Comparison of ENCODE assay signal across 33 mouse cellular contexts in genomic region chr19:46822491-46822890, GRCm38 (mm10).
"Had no signal": no experiment of that assay in that cellular context is flagged by ENCODE, and none has a peak within 500 bp of the region (broad histone marks: within the 10 kb centered on the region; RNA-seq: fewer than 3 reads in every experiment).

No protein-coding gene starts in this region.

- DNase-seq: left cerebral cortex, postnatal 4 days; liver; liver, embryonic 13.5 days; liver, postnatal 0 days; lung, adult 18-20 months; lung, adult 2 months; lung, embryonic 14.5 days; lung, postnatal 10 days; lung, postnatal 14 days; lung, postnatal 36 days; lung, postnatal 4 days; midbrain, embryonic 14.5 days had no signal

- ATAC-seq: liver, embryonic 12.5 days; liver, postnatal 0 days; lung, postnatal 0 days; midbrain, embryonic 13.5 days; midbrain, embryonic 15.5 days; midbrain, embryonic 16.5 days had no signal

- H3K9me3 ChIP-seq: limb, embryonic 10.5 days; limb, embryonic 12.5 days; limb, embryonic 13.5 days; limb, embryonic 15.5 days; liver, embryonic 12.5 days; liver, embryonic 13.5 days; liver, embryonic 15.5 days; lung, embryonic 15.5 days; midbrain, embryonic 10.5 days; midbrain, embryonic 12.5 days; midbrain, embryonic 13.5 days; midbrain, embryonic 15.5 days; neural tube, embryonic 12.5 days; neural tube, embryonic 13.5 days had no signal

- H3K27ac ChIP-seq: limb, embryonic 10.5 days; limb, embryonic 12.5 days; limb, embryonic 13.5 days; limb, embryonic 15.5 days; liver, embryonic 12.5 days; liver, embryonic 13.5 days; liver, embryonic 14.5 days; liver, embryonic 15.5 days; lung, embryonic 15.5 days; macrophage; midbrain, embryonic 10.5 days; midbrain, embryonic 12.5 days; midbrain, embryonic 13.5 days; midbrain, embryonic 15.5 days; neural tube, embryonic 12.5 days; neural tube, embryonic 13.5 days had no signal

- H3K4me1 ChIP-seq: limb, embryonic 10.5 days; lung, embryonic 15.5 days; neural tube, embryonic 13.5 days had no signal

- H3K36me3 ChIP-seq: limb, embryonic 10.5 days; limb, embryonic 12.5 days; limb, embryonic 13.5 days; limb, embryonic 15.5 days; liver, embryonic 12.5 days; liver, embryonic 13.5 days; liver, embryonic 15.5 days; lung, embryonic 15.5 days; midbrain, embryonic 10.5 days; midbrain, embryonic 12.5 days; midbrain, embryonic 13.5 days; midbrain, embryonic 15.5 days; neural tube, embryonic 12.5 days; neural tube, embryonic 13.5 days had no signal

- H3K9ac ChIP-seq: limb, embryonic 12.5 days; limb, embryonic 13.5 days; limb, embryonic 15.5 days; liver, embryonic 12.5 days; liver, embryonic 13.5 days; liver, embryonic 14.5 days; liver, embryonic 15.5 days; liver, postnatal 0 days; lung, embryonic 14.5 days; lung, embryonic 15.5 days; midbrain, embryonic 12.5 days; midbrain, embryonic 13.5 days; midbrain, embryonic 15.5 days; neural tube, embryonic 12.5 days; neural tube, embryonic 13.5 days had no signal

- H3K4me2 ChIP-seq: limb, embryonic 12.5 days; limb, embryonic 13.5 days; limb, embryonic 15.5 days; liver, embryonic 11.5 days; liver, embryonic 12.5 days; liver, embryonic 13.5 days; liver, embryonic 15.5 days; lung, embryonic 14.5 days; lung, embryonic 15.5 days; midbrain, embryonic 11.5 days; midbrain, embryonic 12.5 days; midbrain, embryonic 13.5 days; midbrain, embryonic 15.5 days; neural tube, embryonic 12.5 days; neural tube, embryonic 13.5 days had no signal

- H3K27me3 ChIP-seq: limb, embryonic 12.5 days; limb, embryonic 13.5 days; limb, embryonic 15.5 days; liver, embryonic 13.5 days; liver, embryonic 15.5 days; lung, embryonic 15.5 days; midbrain, embryonic 12.5 days; midbrain, embryonic 13.5 days; midbrain, embryonic 15.5 days; neural tube, embryonic 12.5 days; neural tube, embryonic 13.5 days had no signal

- H3K4me3 ChIP-seq: limb, embryonic 10.5 days; limb, embryonic 12.5 days; limb, embryonic 13.5 days; limb, embryonic 15.5 days; liver, embryonic 12.5 days; liver, embryonic 13.5 days; liver, embryonic 15.5 days; lung, embryonic 15.5 days; megakaryocyte, embryonic 14.5 days; midbrain, embryonic 10.5 days; midbrain, embryonic 12.5 days; midbrain, embryonic 13.5 days; midbrain, embryonic 15.5 days; myocyte; neural tube, embryonic 12.5 days; neural tube, embryonic 13.5 days had no signal
